Mouse (Mus musculus): ENCODE measurements at regions not wholly inside any gene's neighbourhood (a gene's known extent, or its start where the extent isn't known, plus 50 kb on each side); places are given as distances from the start of the nearest gene placed in this dataset.

GRCm38 (mm10) chr11:84708222-84708730 lies 111.0 kb downstream of the Mrm1 start:
- in situ Hi-C loops (cut with MboI; ENCODE audit: low pct_unique_long_range_greater_than_20kb in 1 of 2, low sequenced_read_pairs in 2 of 2, unreplicated experiment in 1 of 2) = no loop called here

- in situ Hi-C loops (cut with MboI; ENCODE audit: low pct_unique_long_range_greater_than_20kb in 1 of 2, low sequenced_read_pairs in 2 of 2, unreplicated experiment in 1 of 2) = no loop called here
These were observed 111.5 kb downstream of the Mrm1 start for GRCm38 (mm10) chr11:84707772-84708171.

GRCm38 (mm10) chr11:84706692-84707091 lies 112.6 kb downstream of the Mrm1 start:
- in situ Hi-C loops (cut with MboI; ENCODE audit: low pct_unique_long_range_greater_than_20kb in 1 of 2, low sequenced_read_pairs in 2 of 2, unreplicated experiment in 1 of 2) = no loop called here

- in situ Hi-C loops (cut with MboI; ENCODE audit: low pct_unique_long_range_greater_than_20kb in 1 of 2, low sequenced_read_pairs in 2 of 2, unreplicated experiment in 1 of 2) = no loop called here
These were observed 117.8 kb downstream of the Mrm1 start for GRCm38 (mm10) chr11:84701319-84702175.

GRCm38 (mm10) chr11:84697521-84697920 lies 121.8 kb downstream of the Mrm1 start:
- in situ Hi-C loops (cut with MboI; ENCODE audit: low pct_unique_long_range_greater_than_20kb in 1 of 2, low sequenced_read_pairs in 2 of 2, unreplicated experiment in 1 of 2) = no loop called here

GRCm38 (mm10) chr11:84692638-84693037 lies 126.7 kb downstream of the Mrm1 start:
- in situ Hi-C loops (cut with MboI; ENCODE audit: low pct_unique_long_range_greater_than_20kb in 1 of 2, low sequenced_read_pairs in 2 of 2, unreplicated experiment in 1 of 2) = no loop called here

GRCm38 (mm10) chr11:84691410-84692148 lies 127.7 kb downstream of the Mrm1 start:
- in situ Hi-C loops (cut with MboI; ENCODE audit: low pct_unique_long_range_greater_than_20kb in 1 of 2, low sequenced_read_pairs in 2 of 2, unreplicated experiment in 1 of 2) = no loop called here

- in situ Hi-C loops (cut with MboI; ENCODE audit: low pct_unique_long_range_greater_than_20kb in 1 of 2, low sequenced_read_pairs in 2 of 2, unreplicated experiment in 1 of 2) = no loop called here
These were observed 132.8 kb downstream of the Mrm1 start for GRCm38 (mm10) chr11:84686473-84686872.

- in situ Hi-C loops (cut with MboI; ENCODE audit: low pct_unique_long_range_greater_than_20kb in 1 of 2, low sequenced_read_pairs in 2 of 2, unreplicated experiment in 1 of 2) = no loop called here
These were observed 135.0 kb downstream of the Mrm1 start for GRCm38 (mm10) chr11:84684325-84684724.

GRCm38 (mm10) chr11:84682931-84683330 lies 136.4 kb downstream of the Mrm1 start:
- in situ Hi-C loops (cut with MboI; ENCODE audit: low pct_unique_long_range_greater_than_20kb in 1 of 2, low sequenced_read_pairs in 2 of 2, unreplicated experiment in 1 of 2) = no loop called here

GRCm38 (mm10) chr11:84676377-84677078 lies 142.8 kb downstream of the Mrm1 start:
- in situ Hi-C loops (cut with MboI; ENCODE audit: low pct_unique_long_range_greater_than_20kb in 1 of 2, low sequenced_read_pairs in 2 of 2, unreplicated experiment in 1 of 2) = no loop called here

GRCm38 (mm10) chr11:84672841-84673473 lies 146.4 kb downstream of the Mrm1 start:
- in situ Hi-C loops (cut with MboI; ENCODE audit: low pct_unique_long_range_greater_than_20kb in 1 of 2, low sequenced_read_pairs in 2 of 2, unreplicated experiment in 1 of 2) = no loop called here

GRCm38 (mm10) chr11:84671585-84671984 lies 146.2 kb upstream of the Lhx1 start:
- in situ Hi-C loops (cut with MboI; ENCODE audit: low pct_unique_long_range_greater_than_20kb in 1 of 2, low sequenced_read_pairs in 2 of 2, unreplicated experiment in 1 of 2) = no loop called here

GRCm38 (mm10) chr11:84667711-84668110 lies 142.4 kb upstream of the Lhx1 start:
- in situ Hi-C loops (cut with MboI; ENCODE audit: low pct_unique_long_range_greater_than_20kb in 1 of 2, low sequenced_read_pairs in 2 of 2, unreplicated experiment in 1 of 2) = no loop called here

GRCm38 (mm10) chr11:84664258-84664657 lies 138.9 kb upstream of the Lhx1 start:
- in situ Hi-C loops (cut with MboI; ENCODE audit: low pct_unique_long_range_greater_than_20kb in 1 of 2, low sequenced_read_pairs in 2 of 2, unreplicated experiment in 1 of 2) = no loop called here

- in situ Hi-C loops (cut with MboI; ENCODE audit: low pct_unique_long_range_greater_than_20kb in 1 of 2, low sequenced_read_pairs in 2 of 2, unreplicated experiment in 1 of 2) = no loop called here
These were observed 136.6 kb upstream of the Lhx1 start for GRCm38 (mm10) chr11:84661981-84662380.

- in situ Hi-C loops (cut with MboI; ENCODE audit: low pct_unique_long_range_greater_than_20kb in 1 of 2, low sequenced_read_pairs in 2 of 2, unreplicated experiment in 1 of 2) = no loop called here
These were observed 135.5 kb upstream of the Lhx1 start for GRCm38 (mm10) chr11:84660877-84661276.

GRCm38 (mm10) chr11:84659370-84659937 lies 134.1 kb upstream of the Lhx1 start:
- in situ Hi-C loops (cut with MboI; ENCODE audit: low pct_unique_long_range_greater_than_20kb in 1 of 2, low sequenced_read_pairs in 2 of 2, unreplicated experiment in 1 of 2) = no loop called here
